Mouse (Mus musculus): ENCODE measurements around the gene Repin1.

Repin1 gene

GRCm38 (mm10) chr6:48593158-48594042, at the start of gene Repin1, which contains the start of gene Gm44965:
Gene Repin1, plus strand, starts transcription at chr6:48593883.
Gene Gm44965, plus strand, starts transcription at chr6:48593941.
- in situ Hi-C loops (cut with MboI; ENCODE audit: unreplicated experiment in 2 of 2) = no loop called here

- in situ Hi-C loops (cut with MboI; ENCODE audit: unreplicated experiment in 2 of 2) = loop anchor here (5.0 to 25.0 kb wide), 6 partner anchors 97 to 850 kb away; partner anchors contain the start of genes Doxl2 (in 1 of the 2), Gimap3 (in 1 of the 2) and Stk31 (in 1 of the 2)
Observed at GRCm38 (mm10) chr6:48545251-48545650, 48.4 kb upstream of the Repin1 start.

- in situ Hi-C loops (cut with MboI; ENCODE audit: unreplicated experiment in 2 of 2) = loop anchor here (5.0 to 25.0 kb wide), 6 partner anchors 96 to 849 kb away; partner anchors contain the start of genes Doxl2 (in 1 of the 2), Gimap3 (in 1 of the 2) and Stk31 (in 1 of the 2)
Observed at GRCm38 (mm10) chr6:48546271-48546670, 47.4 kb upstream of the Repin1 start.

- in situ Hi-C loops (cut with MboI; ENCODE audit: unreplicated experiment in 2 of 2) = loop anchor here (5.0 to 25.0 kb wide), 6 partner anchors 95 to 848 kb away; partner anchors contain the start of genes Doxl2 (in 1 of the 2), Gimap3 (in 1 of the 2) and Stk31 (in 1 of the 2)
Observed at GRCm38 (mm10) chr6:48546858-48547257, 46.8 kb upstream of the Repin1 start.

- in situ Hi-C loops (cut with MboI; ENCODE audit: unreplicated experiment in 2 of 2) = loop anchor here (5.0 to 25.0 kb wide), 6 partner anchors 94 to 846 kb away; partner anchors contain the start of genes Doxl2 (in 1 of the 2), Gimap3 (in 1 of the 2) and Stk31 (in 1 of the 2)
Observed at GRCm38 (mm10) chr6:48548314-48548713, 45.4 kb upstream of the Repin1 start.

- in situ Hi-C loops (cut with MboI; ENCODE audit: unreplicated experiment in 2 of 2) = loop anchor here in 1 of 2 experiments (5.0 kb wide), 1 partner anchor 219 kb away; the partner anchor contains the start of gene Gimap3
Observed at GRCm38 (mm10) chr6:48552918-48553317, 40.8 kb upstream of the Repin1 start.

GRCm38 (mm10) chr6:48553819-48554218, 39.9 kb upstream of the Repin1 start:
- in situ Hi-C loops (cut with MboI; ENCODE audit: unreplicated experiment in 2 of 2) = loop anchor here in 1 of 2 experiments (5.0 kb wide), 1 partner anchor 218 kb away; the partner anchor contains the start of gene Gimap3

- in situ Hi-C loops (cut with MboI; ENCODE audit: unreplicated experiment in 2 of 2) = loop anchor here in 1 of 2 experiments (5.0 kb wide), 1 partner anchor 218 kb away; the partner anchor contains the start of gene Gimap3
Observed at GRCm38 (mm10) chr6:48554280-48555103, 39.2 kb upstream of the Repin1 start, which contains the start of gene Lrrc61. Gene Lrrc61, plus strand, starts transcription at chr6:48554796.

GRCm38 (mm10) chr6:48555104-48555890, 38.4 kb upstream of the Repin1 start:
- in situ Hi-C loops (cut with MboI; ENCODE audit: unreplicated experiment in 2 of 2) = no loop called here

GRCm38 (mm10) chr6:48555956-48556355, 37.7 kb upstream of the Repin1 start:
- in situ Hi-C loops (cut with MboI; ENCODE audit: unreplicated experiment in 2 of 2) = no loop called here

GRCm38 (mm10) chr6:48565693-48566310, 27.9 kb upstream of the Repin1 start:
- in situ Hi-C loops (cut with MboI; ENCODE audit: unreplicated experiment in 2 of 2) = no loop called here

GRCm38 (mm10) chr6:48566312-48566711, 27.4 kb upstream of the Repin1 start:
- in situ Hi-C loops (cut with MboI; ENCODE audit: unreplicated experiment in 2 of 2) = no loop called here

- in situ Hi-C loops (cut with MboI; ENCODE audit: unreplicated experiment in 2 of 2) = no loop called here
Observed at GRCm38 (mm10) chr6:48568036-48568984, 25.4 kb upstream of the Repin1 start.

- in situ Hi-C loops (cut with MboI; ENCODE audit: unreplicated experiment in 2 of 2) = no loop called here
Observed at GRCm38 (mm10) chr6:48569065-48569807, 24.4 kb upstream of the Repin1 start.

- in situ Hi-C loops (cut with MboI; ENCODE audit: unreplicated experiment in 2 of 2) = no loop called here
Observed at GRCm38 (mm10) chr6:48572014-48572413, 21.7 kb upstream of the Repin1 start.

- in situ Hi-C loops (cut with MboI; ENCODE audit: unreplicated experiment in 2 of 2) = no loop called here
Observed at GRCm38 (mm10) chr6:48572572-48573061, 21.1 kb upstream of the Repin1 start, which contains the start of gene Rarres2. Gene Rarres2, minus strand, starts transcription at chr6:48572789.

- in situ Hi-C loops (cut with MboI; ENCODE audit: unreplicated experiment in 2 of 2) = no loop called here
Observed at GRCm38 (mm10) chr6:48573280-48573679, 20.4 kb upstream of the Repin1 start.

All from v-Abl transformed pro-B cells (cell line).